Mouse (Mus musculus): ENCODE data around the gene Adamtsl1.

Adamtsl1 gene

DNA sequence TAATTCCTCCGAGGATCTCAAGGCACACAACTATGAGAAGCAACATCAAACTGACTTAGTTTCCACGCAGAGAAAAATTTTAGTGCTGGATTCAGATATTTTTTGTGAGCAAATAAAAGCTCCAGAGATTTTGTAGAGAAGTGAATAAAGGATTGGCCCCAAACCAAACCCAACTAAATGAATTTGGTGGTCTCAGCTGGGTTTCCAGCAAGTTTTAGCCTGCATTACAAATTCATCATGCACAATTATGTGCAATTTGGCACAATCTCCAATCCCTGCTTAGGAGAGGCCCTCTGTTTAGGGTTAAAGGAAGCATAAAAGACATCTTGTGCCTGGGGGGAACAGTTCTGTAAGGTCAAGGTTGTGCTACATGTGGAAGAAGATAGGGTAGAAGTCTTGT is 427.9 kb downstream of the Adamtsl1 start:
- DNase-seq = no peak

DNA sequence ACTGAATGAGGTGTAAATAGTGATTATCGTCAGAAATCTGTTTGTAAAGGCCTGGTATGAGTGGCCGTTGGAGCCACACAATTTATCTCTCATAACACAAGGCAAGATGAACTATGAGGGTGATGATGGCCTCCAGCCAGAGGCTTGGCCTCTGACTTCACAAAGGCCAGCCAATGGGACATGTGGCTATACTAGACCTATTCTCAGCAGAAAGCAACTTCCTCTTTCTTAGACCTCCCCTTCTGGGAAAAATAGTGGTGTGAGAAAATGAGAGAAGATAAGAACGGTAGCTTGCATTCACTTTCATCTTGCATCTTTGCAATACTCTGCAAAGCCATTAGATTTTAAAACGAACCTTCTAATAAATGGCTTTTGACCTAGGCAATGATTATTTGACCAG is 439.6 kb downstream of the Adamtsl1 start:
- no peak for DNase-seq

DNA sequence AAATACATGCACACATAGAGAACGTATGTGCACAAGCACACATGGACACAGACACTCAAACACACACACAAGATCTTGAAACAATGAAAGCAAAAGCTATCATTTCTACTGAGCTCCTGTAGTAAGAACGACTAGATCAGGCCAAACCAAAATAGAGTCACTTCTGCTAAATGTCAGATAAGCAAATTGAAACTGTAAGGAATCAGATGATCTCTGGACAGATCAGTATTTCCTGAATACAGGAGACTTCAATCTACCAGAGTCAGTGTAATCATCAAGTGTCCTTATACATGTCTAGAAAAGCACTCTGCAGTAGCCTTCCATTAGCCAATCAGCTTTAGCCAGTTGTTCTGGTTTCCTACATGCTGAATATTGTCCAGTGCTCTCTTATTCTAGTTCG is 441.4 kb downstream of the Adamtsl1 start:
- no peak for DNase-seq

DNA sequence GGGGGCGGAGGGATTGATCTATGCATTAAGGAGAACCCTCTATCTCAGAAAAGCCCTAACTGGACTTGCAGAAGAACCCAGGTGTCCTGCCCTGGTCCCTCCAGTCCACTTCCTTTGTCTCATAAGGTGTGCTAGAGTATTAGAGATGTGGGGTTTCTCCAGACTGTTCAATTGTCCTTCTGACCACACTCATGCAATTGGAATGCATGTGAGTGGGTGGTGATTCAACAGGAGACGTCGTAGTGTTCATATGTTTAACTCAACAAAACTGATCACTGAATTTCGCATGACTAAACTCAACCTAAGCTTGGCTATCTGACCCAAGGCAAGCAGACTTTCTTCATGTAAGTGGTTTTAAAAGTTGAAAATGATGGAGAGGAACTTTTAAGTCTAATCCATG is 443.3 kb downstream of the Adamtsl1 start:
- no peak for DNase-seq

DNA sequence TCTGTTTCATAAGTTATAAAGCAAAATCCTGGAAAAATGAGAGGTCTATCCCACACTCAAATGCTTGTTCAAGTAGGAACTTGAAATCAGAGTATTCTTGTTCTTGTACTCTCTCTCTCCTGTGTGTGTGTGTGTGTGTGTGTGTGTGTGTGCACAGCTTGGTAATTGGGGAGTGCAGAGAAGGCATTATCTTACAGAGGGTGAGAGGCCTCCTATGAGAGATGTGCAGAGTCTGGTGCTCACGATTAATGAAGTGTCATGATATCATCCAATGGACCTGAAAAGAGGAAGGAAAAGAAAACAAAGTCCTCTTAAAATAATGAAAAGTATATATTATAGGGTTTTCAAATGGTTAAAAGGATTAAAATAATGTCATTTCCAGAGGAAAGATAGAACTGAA is 443.9 kb downstream of the Adamtsl1 start:
- DNase-seq = no peak

DNA sequence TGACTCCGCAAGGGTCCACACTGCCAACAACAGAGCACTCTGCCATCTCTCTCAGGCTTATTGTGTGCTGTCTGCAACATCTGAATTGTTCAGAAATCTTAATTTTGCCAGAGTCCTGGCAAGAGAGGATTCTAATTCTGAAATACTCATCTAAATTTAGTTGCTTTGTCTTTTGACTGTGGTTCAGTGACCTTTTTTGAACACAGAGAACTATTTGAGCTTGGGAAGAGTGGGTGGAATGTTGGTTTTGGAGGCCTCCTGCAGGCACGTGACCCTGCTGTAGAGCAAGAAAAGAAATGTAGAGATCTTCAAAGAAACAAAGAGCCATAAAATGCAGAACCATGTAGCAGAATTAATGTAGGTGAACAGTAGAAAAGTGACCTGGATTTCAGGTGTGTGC is 445.0 kb downstream of the Adamtsl1 start:
- DNase-seq = no peak

DNA sequence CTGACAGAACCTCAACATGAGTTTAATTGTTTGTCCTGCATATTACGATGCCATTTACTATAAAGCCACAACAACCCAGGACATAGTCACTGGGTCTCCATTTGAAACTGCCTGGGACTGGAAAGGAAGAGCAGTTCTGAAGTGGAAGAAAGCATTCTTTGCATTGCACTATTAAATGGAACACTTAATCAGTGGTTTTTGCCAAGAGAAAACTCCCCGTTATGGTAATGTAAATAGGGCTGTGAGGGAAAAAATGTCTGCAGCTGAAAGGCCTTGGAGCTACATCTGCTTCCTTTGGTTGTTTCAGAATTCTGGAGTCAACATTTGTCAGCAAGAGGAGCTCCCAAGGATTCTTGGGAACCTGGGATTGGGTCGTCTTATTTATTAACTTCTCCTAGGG is 462.2 kb downstream of the Adamtsl1 start:
- no peak for DNase-seq

DNA sequence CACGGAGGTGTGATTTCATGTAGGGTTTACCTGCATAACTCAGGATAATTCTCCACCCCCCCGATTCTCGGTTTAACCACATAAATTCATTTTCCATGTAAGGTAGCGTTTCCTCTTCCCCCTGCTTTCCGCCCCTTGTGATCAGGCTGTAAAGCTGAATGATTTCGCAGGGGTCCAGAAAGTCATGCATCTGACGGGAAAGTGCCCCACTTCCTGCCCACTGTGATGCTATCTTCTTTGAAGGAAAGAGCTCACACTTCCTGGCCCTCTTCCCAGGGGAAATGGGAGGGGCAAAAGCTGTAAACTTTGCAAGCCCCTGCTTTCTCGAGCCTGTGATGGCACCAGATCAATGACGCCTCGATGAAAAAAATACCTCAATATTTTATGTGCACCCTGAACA is 465.2 kb downstream of the Adamtsl1 start:
- DNase-seq = no peak

DNA sequence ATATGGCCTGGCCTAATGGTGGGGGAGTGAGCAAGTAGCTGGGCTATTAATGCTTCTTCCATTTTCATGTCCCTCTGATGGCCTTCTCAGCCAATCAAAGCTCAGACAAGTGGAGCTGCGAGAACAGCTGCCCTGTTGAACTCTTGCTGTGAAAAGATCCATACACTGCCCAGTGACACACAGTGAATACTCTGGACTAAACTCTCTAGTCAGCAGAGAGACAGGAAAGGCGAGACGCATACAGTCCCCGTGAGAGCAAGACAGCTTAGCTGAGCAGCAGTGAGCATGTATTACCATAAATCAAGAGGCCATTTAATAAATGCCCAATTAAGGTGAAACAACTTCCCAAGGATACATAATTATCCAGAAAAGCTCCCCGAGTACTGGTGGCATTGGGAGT is 492.6 kb downstream of the Adamtsl1 start:
- no peak for DNase-seq

DNA sequence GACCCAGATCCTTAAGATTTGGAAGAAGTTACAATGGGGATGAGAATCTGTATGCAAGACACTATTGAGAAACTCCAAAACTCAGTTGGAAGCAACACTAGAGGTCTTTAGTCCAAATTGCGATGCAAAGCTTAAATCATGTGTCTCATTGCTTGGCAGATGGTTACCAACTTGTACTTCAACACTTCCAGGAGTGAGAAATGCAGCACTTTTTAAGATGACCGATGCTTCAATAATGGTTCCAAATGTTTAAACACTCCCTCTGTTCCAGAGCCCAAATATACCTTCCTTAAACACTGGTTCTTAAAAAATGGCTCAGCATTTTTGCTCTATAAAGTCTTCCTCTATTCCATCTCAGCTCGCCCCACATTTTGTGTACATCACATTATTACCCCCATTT is 499.7 kb downstream of the Adamtsl1 start:
- DNase-seq = no peak

DNA sequence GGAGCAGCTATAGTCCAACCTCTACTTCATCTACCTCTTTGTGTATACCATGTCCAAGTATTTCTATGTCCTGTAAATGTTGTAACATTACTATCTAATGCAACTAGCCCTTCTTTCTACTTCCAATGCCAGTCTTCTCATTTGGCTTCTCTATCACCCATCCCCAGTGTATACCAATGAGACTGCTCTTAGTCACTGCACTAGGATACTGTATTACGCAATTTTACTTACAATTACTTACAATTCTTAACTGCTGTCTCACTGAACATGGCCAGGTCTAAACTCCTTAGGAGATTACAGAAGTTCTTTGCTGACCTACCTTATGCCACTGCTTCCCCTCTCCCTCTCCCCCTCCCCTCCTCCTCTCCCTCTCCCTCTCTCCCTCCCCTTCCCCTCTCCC is 505.0 kb downstream of the Adamtsl1 start:
- no peak for DNase-seq

DNA sequence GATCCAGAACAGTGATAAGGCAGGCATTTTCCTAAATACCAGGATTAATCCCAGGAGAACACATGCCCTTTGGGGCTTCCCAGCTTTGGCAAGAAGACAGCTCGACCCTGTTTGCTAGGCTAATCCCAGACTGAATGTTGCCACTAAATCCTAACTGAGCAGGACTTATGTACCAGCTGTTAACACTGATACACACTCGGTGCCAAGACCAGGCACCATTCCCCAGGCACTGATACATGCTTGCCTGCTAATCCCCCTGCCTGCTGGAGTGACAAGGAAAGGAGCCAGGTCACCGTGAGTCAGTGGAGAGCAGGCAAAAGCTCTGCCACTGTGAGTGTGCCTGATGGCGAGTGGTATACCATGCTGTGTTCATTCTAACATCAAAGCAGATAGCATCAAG is 505.6 kb downstream of the Adamtsl1 start:
- no peak for DNase-seq

DNA sequence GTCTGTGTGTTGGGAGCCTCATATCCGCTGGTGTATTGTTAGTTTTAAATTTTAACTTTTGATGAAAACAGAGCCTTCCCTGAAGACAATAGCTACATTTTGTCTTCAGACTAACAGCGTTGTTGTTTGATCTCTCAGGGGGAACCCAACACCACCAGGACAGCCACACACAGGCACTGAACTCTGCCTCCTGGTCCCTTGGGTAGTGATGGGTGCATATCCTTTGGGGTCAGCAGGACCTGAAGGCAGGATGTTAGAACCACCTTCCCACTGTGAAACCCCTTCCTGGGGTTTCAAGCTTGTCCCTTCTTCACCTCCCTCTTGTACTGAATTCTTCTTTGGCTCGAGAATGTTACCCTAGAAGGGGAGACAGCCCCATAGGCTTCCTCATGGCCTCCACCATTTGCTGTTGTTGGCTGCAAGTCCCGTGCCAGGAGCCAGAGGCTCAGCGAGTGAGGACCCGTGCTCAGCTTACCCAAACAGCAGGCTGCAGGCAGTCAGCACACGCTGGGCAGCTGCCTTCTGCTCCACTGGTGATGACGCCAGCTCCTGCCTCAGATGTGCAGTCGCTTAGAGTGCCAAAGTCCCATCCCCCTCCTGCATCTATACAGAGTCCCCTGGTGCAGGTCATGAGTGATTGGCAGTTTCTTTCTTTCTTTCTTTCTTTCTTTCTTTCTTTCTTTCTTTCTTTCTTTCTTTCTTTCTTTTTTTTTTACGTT is 506.6 kb downstream of the Adamtsl1 start:
- DNase-seq = no peak

DNA sequence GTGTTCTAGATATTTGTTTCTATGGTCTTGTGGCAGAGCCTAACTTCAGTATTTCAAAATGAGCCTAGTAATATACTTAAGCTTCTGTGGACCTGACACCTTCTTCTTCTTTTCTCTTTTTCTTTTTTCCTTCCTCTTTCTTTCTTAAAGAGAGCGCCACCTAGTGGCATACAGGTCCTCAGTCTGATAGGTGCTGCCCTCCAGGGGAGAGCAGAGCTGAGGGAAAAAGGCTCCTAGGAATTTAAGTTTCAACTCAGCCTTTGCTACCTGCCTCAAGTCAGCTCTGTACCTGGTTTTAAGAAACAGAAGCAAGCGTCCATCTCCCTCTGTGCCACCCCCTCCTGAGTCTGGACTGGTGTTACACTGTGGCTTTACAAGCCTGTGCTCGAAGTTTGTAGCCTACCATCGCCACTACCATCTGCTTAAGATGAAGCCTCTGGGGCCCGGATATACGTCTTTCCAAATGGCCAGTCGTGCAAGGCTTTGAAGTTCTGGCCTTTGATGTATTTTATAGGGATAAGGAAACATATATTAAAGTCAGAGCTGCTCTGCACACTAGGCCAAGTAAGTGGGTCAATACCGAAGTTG is 510.7 kb downstream of the Adamtsl1 start:
- no peak for DNase-seq

DNA sequence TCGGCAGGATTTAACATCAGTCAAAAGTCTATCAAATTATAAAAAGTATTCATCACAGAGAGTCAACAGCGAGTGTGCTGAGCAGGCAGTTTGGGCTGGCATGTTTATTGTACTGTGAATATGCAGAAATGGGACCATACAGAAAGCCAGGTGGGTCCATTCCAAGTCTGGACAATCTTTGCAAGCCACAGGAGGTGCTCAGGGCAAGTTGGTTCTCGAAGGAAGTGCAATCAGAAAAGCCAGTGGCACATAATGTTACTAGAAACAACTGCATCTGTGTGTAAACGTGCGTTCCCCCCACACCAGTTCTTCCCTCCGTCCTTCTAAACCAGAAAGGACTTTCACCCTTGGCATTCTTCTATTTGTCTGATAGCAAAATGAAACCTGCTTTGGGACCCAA is 515.5 kb downstream of the Adamtsl1 start:
- no peak for DNase-seq

DNA sequence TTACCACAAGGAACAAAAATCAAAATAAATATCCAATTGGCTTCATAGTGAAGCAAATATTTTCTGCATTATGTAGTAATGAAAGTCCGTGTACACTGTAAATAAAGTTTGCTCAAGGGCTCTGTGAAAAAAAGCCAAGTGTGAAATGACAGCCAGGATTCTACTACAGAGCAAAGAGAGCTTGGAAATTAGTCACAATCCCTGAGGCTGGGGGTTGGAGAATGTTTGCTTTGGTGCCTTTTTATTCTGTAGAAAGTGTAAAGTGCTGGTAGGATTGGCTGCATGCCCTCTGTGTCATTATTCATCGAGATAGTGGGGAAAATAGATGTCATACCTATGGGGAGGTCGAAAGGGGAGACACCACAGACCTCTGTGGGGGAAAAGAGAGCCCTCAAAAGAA is 516.2 kb downstream of the Adamtsl1 start:
- DNase-seq = no peak

DNA sequence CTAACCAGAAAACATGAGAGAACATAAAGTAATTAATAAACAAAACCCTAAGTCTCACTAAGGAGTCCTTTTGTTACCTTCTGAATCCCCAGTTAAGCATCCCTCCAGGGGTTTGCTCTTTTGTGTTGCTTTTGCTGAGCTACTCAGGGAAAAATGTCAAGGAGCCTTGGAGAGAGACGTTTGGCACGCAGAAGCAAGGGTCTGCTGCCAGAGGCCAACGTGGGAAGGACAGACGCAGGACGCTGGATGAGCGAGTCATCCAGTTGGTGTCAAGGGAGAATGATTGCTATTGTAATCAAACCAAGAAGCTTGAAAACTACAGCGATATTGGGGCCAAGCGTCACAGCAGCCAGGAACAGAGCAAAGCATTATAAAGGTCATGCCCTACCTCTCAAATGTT is 517.1 kb downstream of the Adamtsl1 start:
- no peak for DNase-seq

DNA sequence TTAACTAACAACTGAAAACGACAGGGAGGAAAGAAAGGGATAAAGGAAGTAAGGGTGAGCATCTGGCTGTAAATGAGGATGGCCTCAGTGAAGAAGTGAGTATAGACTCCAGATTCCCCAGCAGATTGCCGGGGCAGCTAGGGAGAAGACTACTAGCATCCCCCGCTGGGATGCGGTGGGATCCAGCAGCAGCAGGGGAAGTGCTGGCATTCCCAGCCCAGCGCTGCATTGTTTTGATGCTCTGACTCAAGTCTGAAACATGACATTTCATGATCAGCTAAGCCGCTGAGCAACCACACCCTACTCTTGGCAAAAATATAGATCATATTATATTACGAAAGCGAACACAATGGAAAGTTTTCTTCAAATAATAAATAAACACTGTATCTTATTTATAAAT is 526.9 kb downstream of the Adamtsl1 start:
- no peak for DNase-seq

DNA sequence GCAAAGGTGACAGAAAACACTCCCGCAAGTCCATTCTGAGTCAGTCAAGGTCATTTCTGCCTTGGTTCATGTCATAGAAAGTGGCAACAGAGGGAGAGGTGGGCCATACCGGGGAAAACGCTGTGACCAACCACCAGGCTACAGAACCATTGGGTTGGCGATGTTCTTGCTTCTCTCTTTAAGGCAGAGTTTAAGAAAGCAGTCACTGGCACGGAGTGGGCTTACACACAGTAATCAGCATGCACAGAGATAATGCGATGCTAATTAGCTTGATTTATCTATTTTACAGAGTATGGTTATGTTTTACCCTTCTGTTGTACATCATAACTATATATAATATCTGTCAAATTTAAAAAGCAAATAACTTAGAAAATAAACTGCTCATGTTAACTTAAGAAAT is 531.5 kb downstream of the Adamtsl1 start:
- DNase-seq = no peak

DNA sequence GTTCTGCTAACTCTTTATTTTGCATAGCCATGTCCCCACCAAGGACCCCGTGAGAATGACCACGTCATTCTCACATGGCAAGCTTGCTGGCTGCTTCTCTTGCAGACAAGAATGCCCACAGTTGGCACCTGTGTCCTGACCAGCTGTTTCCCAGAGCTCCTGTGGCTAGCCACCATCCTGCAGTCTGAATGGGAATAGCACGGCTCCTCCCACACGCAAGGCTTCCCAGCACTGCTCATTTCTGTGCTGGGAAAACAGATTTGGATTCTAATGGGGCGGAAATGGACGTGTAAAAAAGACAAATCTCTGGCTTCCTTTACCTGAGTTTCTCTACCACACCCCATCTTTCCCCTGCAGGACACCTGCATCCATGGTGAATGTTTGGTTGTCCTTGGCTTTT is 531.9 kb downstream of the Adamtsl1 start:
- DNase-seq = no peak

DNA sequence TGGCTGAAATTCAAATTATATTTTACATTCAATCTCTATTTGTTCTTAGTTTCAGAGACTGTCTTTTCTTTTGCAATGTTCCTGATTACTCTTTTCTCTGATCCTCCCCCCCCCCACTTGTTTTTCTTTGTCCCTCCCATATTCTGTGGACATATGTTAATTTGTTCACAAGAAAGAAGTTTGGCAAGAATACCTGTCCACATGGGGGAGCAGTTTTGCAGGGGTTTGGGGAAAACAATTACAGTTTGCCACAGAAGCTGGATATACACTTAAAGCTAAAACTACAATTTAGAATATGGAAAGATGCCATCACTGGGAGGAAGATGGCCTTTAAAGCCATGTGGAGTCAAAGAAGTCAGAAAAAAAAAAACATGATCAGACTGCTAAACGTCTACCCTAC is 532.9 kb downstream of the Adamtsl1 start:
- no peak for DNase-seq

DNA sequence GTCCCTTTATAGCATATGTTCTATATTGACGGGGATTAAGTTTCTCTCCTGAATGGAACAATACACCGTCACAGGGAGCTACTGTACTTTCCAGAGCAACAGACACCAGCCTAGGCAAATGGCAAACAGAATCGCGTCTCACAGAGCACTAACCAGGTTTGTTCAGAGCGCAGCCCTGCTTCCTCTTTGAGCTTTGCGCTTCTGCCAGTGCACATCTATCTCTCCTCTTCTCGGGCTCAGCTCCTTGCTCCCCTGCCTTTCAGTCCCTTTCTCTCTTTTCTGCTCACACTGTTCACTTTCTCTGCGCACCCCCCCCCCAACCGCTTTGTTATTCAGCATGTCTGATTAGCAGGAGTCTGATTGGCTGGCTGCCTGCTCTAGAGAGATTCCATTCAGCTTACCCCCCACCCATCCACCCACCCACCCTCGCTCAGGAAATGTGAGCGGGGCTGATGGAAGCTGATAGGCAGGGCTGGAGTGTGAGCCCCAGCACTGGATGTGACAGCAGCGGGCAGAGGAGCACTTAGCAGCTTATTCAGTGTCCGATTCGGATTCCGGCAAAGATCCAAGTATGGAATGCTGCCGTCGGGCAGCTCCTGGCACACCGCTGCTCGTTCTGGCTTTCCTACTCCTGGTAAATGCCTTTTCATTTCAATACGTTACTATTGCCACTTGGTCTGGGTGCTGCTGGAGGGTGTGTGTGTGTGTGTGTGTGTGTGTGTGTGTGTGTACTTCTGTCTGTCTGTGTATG is 539.7 kb downstream of the Adamtsl1 start:
- DNase-seq = no peak

DNA sequence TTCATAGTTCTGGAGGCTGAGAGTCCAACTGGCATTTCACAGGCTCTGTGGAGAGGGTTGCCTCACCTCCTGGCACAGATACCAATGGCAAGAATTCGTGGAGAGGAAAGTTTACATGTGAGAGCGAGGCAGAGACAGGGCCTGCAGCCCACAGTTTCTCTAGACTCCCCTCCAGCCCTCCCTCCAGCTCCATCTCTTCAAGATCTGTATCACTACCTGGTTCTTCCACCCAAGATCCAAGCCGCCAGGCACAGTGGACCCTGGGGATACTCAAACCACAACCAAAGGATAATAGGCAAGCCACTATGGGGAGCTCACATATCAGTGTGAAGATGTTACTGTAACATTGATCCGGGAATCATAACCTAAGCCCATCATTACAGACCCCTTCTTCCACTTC is 546.6 kb downstream of the Adamtsl1 start:
- no peak for DNase-seq

DNA sequence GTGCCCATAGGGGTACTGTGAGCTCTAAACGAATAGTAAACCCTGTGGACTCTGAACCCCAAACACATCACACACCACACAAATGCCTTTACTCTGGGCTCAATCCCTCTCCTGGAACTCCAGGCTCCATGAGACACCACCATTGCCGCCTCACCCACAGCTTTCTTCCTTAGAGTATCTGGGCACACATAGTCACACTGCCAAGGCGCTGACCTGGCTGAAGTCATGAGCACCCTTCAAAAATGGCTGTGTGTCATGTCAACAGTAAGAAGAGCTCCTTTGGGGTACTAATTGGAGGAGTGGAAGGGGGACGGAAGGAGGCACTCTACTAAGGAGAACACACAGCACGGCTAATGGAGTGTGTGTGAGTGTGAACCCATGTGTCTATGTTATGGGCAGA is 554.4 kb downstream of the Adamtsl1 start:
- DNase-seq = no peak
